Mouse (Mus musculus) thymus, adult 2 months (tissue): ENCODE measurements at regions not wholly inside any gene's neighbourhood (a gene's known extent, or its start where the extent isn't known, plus 50 kb on each side); places are given as distances from the start of the nearest gene placed in this dataset.

Experiments used
- DNase-seq: peaks from one replicate; pipeline ENCODE4 v3.0.0; 2021
- H3K27ac ChIP-seq: fragments of 200-500 bp; 2 replicates; pipeline ENCODE4 v1.5.1; 2012; ENCODE audit warnings: low read length, control low read depth; ENCODE audit not compliant: control insufficient read depth, insufficient read depth
- H3K27me3 ChIP-seq: fragments of 200-500 bp; 2 replicates; pipeline ENCODE4 v1.6.1; 2012; ENCODE audit warnings: mild to moderate bottlenecking, low read length, moderate library complexity, mixed read lengths; ENCODE audit not compliant: control insufficient read depth, insufficient read depth
- H3K36me3 ChIP-seq: fragments of 200-500 bp; 2 replicates; pipeline ENCODE4 v1.6.1; 2012; ENCODE audit warnings: mild to moderate bottlenecking, low read length, moderate library complexity; ENCODE audit not compliant: control insufficient read depth, insufficient read depth
- H3K4me1 ChIP-seq: fragments of 200-500 bp; replicated peaks from 2 replicates; pipeline ENCODE4 v1.6.1; 2012; ENCODE audit warnings: low read length; ENCODE audit not compliant: control insufficient read depth, insufficient read depth
- H3K4me3 ChIP-seq: fragments of 200-500 bp; 2 replicates; pipeline ENCODE4 v1.5.1; 2012; ENCODE audit warnings: mild to moderate bottlenecking, low read length, control low read depth, moderate library complexity; ENCODE audit not compliant: control insufficient read depth, insufficient read depth
- CTCF ChIP-seq: fragments of 200-500 bp; IDR thresholded peaks from 2 replicates; pipeline ENCODE4 v1.5.1; 2012; ENCODE audit warnings: mild to moderate bottlenecking, control low read depth, low read length, moderate library complexity, borderline replicate concordance; ENCODE audit not compliant: control insufficient read depth, poor library complexity, insufficient read depth; ENCODE audit errors: extremely low read depth
- POLR2A ChIP-seq: fragments of 200-500 bp; IDR thresholded peaks from 2 replicates; pipeline ENCODE4 v1.6.1; 2012; ENCODE audit warnings: mild to moderate bottlenecking, low read length, control low read depth, moderate library complexity; ENCODE audit not compliant: control insufficient read depth, poor library complexity, insufficient read depth; ENCODE audit errors: extremely low read depth
- WGBS: fragments of 180-500 bp; shearing (Covaris S2); methylation state at CpG from one replicate; pipeline ENCODE4 v1.1.7; 2018; 5-methylcytosine and 5-hydroxymethylcytosine counted together

GRCm38 (mm10) chr14:60505066-60505465 is 128.7 kb upstream of the Spata13 start:
- no peaks in the 10 kb centered on the region for H3K36me3 ChIP-seq
- 90% methylated on average over 6 of the region's 6 CpGs for WGBS
- DNase-seq = no peak

DNA sequence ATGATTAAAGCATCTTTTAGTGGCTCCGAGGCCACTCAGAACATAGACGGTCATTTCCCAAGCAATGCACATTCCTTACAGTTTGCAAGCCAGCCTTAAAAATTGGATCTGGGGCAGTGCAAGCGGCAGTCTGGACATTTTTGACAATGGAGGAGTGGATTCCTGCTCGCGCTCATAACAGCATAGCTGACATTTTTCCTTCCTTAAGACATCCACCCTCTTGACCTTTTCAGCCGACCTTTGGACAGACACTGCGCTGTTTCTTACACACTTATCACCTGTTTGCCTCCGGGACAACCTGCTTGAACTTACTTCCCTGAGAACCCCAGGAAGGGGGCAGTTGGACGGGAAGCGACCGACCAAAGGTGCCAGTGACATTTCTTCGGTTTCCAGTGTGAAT is 127.5 kb upstream of the Spata13 start:
- H3K4me1 ChIP-seq = peaks cover 2% of the 10 kb centered on the region; the same call in 1 of the 2 replicates
- H3K27me3 ChIP-seq = no peaks in the 10 kb centered on the region
- WGBS = 89% methylated on average over 12 of the region's 12 CpGs
- TF ChIP-seq POLR2A (no peak), CTCF (no peak)
- H3K27ac ChIP-seq = no peak overlapping the region
- H3K4me3 ChIP-seq = no peak overlapping the region
- DNase-seq = no peak
- H3K36me3 ChIP-seq = no peaks in the 10 kb centered on the region

More at GRCm38 (mm10) chr14:60505066-60505465, 128.7 kb upstream of the Spata13 start:
- H3K27ac ChIP-seq = no peak overlapping the region
- TF ChIP-seq CTCF (no peak), POLR2A (no peak)
- no peaks in the 10 kb centered on the region for H3K27me3 ChIP-seq
- no peak overlapping the region for H3K4me3 ChIP-seq
- H3K4me1 ChIP-seq = no peaks in the 10 kb centered on the region

DNA sequence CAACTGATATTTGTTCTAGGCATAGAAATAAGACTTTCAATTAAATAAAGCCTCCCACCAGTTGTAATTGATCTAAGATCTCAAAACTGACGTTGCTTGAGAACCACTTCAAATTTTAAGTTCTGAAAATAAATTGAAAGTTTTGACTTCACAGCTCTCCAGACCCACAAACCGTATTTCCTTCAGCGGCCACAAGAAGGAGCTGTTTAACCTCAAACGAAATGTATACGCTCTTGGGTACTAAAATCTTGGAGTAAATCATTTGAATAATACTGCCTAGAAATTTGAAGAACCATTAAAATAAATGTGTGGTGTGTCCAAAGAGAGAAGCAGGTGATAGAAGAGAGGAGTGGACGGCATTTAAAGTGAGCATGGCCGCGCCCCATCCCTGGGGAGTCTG is 120.2 kb upstream of the Spata13 start:
- peak; percentile 26 for DNase-seq
- WGBS = 29% methylated on average over 8 of the region's 8 CpGs
- peaks cover 3% of the 10 kb centered on the region; the same call in 1 of the 2 replicates for H3K4me1 ChIP-seq

DNA sequence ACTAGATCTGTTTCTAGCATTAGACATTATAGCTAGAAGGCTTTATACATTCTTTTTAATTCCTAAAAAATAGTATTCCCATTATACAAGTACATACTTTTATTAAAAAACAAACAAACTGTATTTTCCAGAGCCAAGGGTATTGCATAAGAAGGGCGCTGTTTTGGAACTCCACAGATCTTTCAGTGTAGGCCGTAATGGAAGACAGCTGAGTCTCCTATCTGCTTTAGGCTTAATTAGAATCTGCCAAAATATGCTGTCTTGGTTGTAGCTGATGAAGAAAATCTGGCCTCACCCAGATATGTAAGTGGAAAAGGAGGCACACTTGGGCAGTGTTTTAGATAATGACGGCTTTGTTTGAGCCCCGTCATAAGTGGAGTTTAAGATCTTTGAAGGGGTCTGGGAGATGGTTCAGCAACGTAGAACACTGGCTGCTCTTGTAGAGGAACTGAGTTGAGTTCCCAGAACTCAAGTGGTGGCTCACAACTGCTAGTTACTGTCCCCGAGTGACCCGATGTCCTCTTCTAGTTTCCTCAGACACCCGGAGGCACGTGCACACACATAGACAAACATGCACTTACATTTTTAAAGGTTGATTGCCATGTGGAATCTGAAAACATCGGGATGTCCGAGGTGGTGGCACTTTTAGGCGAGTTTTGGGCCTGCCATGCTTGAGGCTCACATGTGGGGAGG is 118.6 kb upstream of the Spata13 start:
- H3K36me3 ChIP-seq = no peaks in the 10 kb centered on the region
- no peak for DNase-seq
- H3K4me3 ChIP-seq = no peak overlapping the region
- no peaks in the 10 kb centered on the region for H3K27me3 ChIP-seq
- H3K27ac ChIP-seq = no peak overlapping the region
- TF ChIP-seq POLR2A (no peak), CTCF (no peak)
- 93% methylated on average over 12 of the region's 12 CpGs for WGBS
- peaks cover 3% of the 10 kb centered on the region; the same call in 1 of the 2 replicates for H3K4me1 ChIP-seq

More for the DNA sequence above, 120.2 kb upstream of the Spata13 start:
- Histone ChIP-seq H3K4me3 (no peak overlapping the region), H3K27ac (no peak overlapping the region), H3K36me3 (no peaks in the 10 kb centered on the region), H3K27me3 (no peaks in the 10 kb centered on the region)
- TF ChIP-seq POLR2A (no peak), CTCF (no peak)

DNA sequence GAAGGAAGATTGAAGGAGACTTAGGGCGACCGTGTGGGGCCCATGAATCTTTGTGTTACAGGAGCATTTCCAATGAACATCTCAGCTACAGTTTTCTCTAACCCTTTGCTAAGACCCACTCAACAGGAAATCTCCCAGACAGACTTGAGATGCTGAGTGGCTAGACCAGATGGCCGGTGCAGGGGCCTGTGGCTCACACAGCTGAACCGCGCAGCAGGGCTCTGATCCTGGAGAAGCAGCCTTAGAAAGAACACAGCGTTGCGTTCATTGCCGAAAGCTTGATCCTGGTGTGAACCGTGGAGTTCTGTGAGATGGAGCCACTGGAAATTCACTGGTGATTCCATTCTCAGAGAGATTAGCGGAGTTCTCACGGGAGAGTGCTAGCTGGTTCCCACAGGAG is 115.9 kb upstream of the Spata13 start:
- 94% methylated on average over 11 of the region's 11 CpGs for WGBS
- DNase-seq = no peak
- H3K36me3 ChIP-seq = no peaks in the 10 kb centered on the region
- H3K27me3 ChIP-seq = no peaks in the 10 kb centered on the region
- TF ChIP-seq CTCF (no peak), POLR2A (no peak)
- no peak overlapping the region for H3K27ac ChIP-seq
- peaks cover 15% of the 10 kb centered on the region for H3K4me1 ChIP-seq
- H3K4me3 ChIP-seq = no peak overlapping the region

- Histone ChIP-seq H3K4me3 (no peak overlapping the region), H3K4me1 (peaks cover 15% of the 10 kb centered on the region), H3K27me3 (no peaks in the 10 kb centered on the region), H3K36me3 (no peaks in the 10 kb centered on the region), H3K27ac (no peak overlapping the region)
- TF ChIP-seq CTCF (no peak), POLR2A (no peak)
- WGBS = 85% methylated on average over 1 of the region's 1 CpGs
- DNase-seq = no peak
Measured at GRCm38 (mm10) chr14:60523010-60523409, 110.8 kb upstream of the Spata13 start.

DNA sequence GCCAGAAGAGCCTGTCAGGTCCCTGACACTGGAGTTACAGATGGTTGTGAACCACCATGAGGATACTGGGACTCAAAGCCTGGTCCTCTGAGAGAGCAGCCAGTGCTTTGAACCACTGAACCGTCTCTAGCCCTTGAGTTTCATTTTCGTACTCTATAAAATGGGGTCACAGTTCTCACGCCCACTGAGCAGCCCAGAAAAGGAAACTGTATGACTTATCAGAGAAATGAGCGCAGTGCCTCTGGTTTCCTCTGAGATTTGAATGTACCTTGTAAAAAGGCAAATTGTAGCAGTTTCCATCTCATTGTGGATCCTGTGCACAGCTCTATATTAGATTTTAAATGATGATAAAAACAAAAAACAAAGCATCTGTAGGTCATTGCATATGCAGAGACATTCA is 108.9 kb upstream of the Spata13 start:
- DNase-seq = no peak
- no peak overlapping the region for H3K27ac ChIP-seq
- WGBS = 60% methylated on average over 4 of the region's 4 CpGs

More for the DNA sequence above, 108.9 kb upstream of the Spata13 start:
- Histone ChIP-seq H3K4me1 (peaks cover 15% of the 10 kb centered on the region), H3K27me3 (no peaks in the 10 kb centered on the region), H3K4me3 (no peak overlapping the region), H3K36me3 (no peaks in the 10 kb centered on the region)
- TF ChIP-seq POLR2A = no peak
